Mouse (Mus musculus) forebrain, embryonic 14.5 days (tissue): ENCODE measurements at regions not wholly inside any gene's neighbourhood (a gene's known extent, or its start where the extent isn't known, plus 50 kb on each side); places are given as distances from the start of the nearest gene placed in this dataset.

Experiments
- ATAC-seq: fragments of 200-750 bp; cut with Nextera tagmentation; 2 replicates; pipeline ENCODE4 v1.8.0; 2017; ENCODE audit warnings: mild to moderate bottlenecking, moderate library complexity
- DNase-seq: peaks from one replicate; pipeline ENCODE4 v3.0.0-alpha.2; 2015; ENCODE audit warnings: low spot score
- H3K27ac ChIP-seq: fragments of 300-500 bp; sonication (generic); 2 replicates; pipeline ENCODE4 v1.5.1; 2014; ENCODE audit warnings: low read depth, mild to moderate bottlenecking, control low read depth, low read length, moderate library complexity
- H3K27me3 ChIP-seq: fragments of 300-500 bp; sonication (generic); replicated peaks from 2 replicates; pipeline ENCODE4 v1.6.1; 2014; ENCODE audit warnings: low read length, control low read depth, mixed read lengths; ENCODE audit not compliant: control insufficient read depth, insufficient read depth
- H3K36me3 ChIP-seq: fragments of 300-500 bp; sonication (generic); 2 replicates; pipeline ENCODE4 v1.6.1; 2014; ENCODE audit warnings: low read length, control low read depth; ENCODE audit not compliant: control insufficient read depth, insufficient read depth
- H3K4me1 ChIP-seq: fragments of 300-500 bp; sonication (generic); 2 replicates; pipeline ENCODE4 v1.6.1; 2014; ENCODE audit warnings: antibody characterized with exemption, low read length, control low read depth; ENCODE audit not compliant: control insufficient read depth, insufficient read depth
- H3K4me2 ChIP-seq: fragments of 300-500 bp; sonication (generic); 2 replicates; pipeline ENCODE4 v1.6.1; 2014; ENCODE audit warnings: mild to moderate bottlenecking, control low read depth, low read length
- H3K4me3 ChIP-seq: fragments of 300-500 bp; sonication (generic); 2 replicates; pipeline ENCODE4 v1.5.1; 2014; ENCODE audit warnings: low read depth, low read length, control low read depth
- H3K9ac ChIP-seq: fragments of 300-500 bp; sonication (generic); 2 replicates; pipeline ENCODE4 v1.6.1; 2014; ENCODE audit warnings: mild to moderate bottlenecking, low read length, control low read depth, moderate library complexity
- H3K9me3 ChIP-seq: fragments of 300-500 bp; sonication (generic); replicated peaks from 2 replicates; pipeline ENCODE4 v1.6.1; 2016; ENCODE audit warnings: low read length, control low read depth, mixed read lengths; ENCODE audit not compliant: control insufficient read depth
- WGBS: fragments of 180-500 bp; shearing (Covaris S2); extraction: QIAGEN DNeasy Blood & Tissue Kit; methylation state at CpG from one replicate; pipeline ENCODE4 v1.1.7; 2014; 5-methylcytosine and 5-hydroxymethylcytosine counted together

- Histone ChIP-seq H3K9ac (no peak overlapping the region), H3K4me2 (no peak overlapping the region), H3K27ac (no peak overlapping the region), H3K27me3 (no peaks in the 10 kb centered on the region), H3K9me3 (peaks cover 3% of the 10 kb centered on the region; the same call in 1 of the 2 replicates), H3K4me3 (no peak overlapping the region), H3K36me3 (no peaks in the 10 kb centered on the region), H3K4me1 (no peaks in the 10 kb centered on the region)
- ATAC-seq (no peak), DNase-seq (no peak)
- WGBS, result 87% methylated on average over 4 of the region's 4 CpGs
Measured at GRCm38 (mm10) chr15:87102211-87102610, 441.9 kb upstream of the Fam19a5 start.

- H3K36me3 ChIP-seq, result no peaks in the 10 kb centered on the region
- no peaks in the 10 kb centered on the region for H3K27me3 ChIP-seq
- peak; percentile 26; the same call in 1 of the 2 replicates for ATAC-seq
- H3K4me2 ChIP-seq, result no peak overlapping the region
- H3K9me3 ChIP-seq, result peaks cover 3% of the 10 kb centered on the region; the same call in 1 of the 2 replicates
- H3K4me1 ChIP-seq, result no peaks in the 10 kb centered on the region
- 74% methylated on average over 8 of the region's 8 CpGs for WGBS
- H3K4me3 ChIP-seq, result no peak overlapping the region
- peak; percentile 68 for DNase-seq
- no peak overlapping the region for H3K9ac ChIP-seq
- no peak overlapping the region for H3K27ac ChIP-seq
Measured at GRCm38 (mm10) chr15:87105951-87106350, 438.1 kb upstream of the Fam19a5 start.

- H3K27ac ChIP-seq, result no peak overlapping the region
- no peak overlapping the region for H3K4me3 ChIP-seq
- no peaks in the 10 kb centered on the region for H3K27me3 ChIP-seq
- H3K4me2 ChIP-seq, result no peak overlapping the region
- no peaks in the 10 kb centered on the region for H3K36me3 ChIP-seq
- no peak for ATAC-seq
- WGBS, result 76% methylated on average over 4 of the region's 4 CpGs
- no peak for DNase-seq
- H3K4me1 ChIP-seq, result no peaks in the 10 kb centered on the region
- peaks cover 3% of the 10 kb centered on the region; the same call in 1 of the 2 replicates for H3K9me3 ChIP-seq
- H3K9ac ChIP-seq, result no peak overlapping the region
Measured at GRCm38 (mm10) chr15:87107701-87108100, 436.4 kb upstream of the Fam19a5 start.

- H3K9me3 ChIP-seq, result peaks cover 3% of the 10 kb centered on the region; the same call in 1 of the 2 replicates
- DNase-seq (no peak), ATAC-seq (no peak)
- H3K27me3 ChIP-seq, result no peaks in the 10 kb centered on the region
- no peak overlapping the region for H3K4me3 ChIP-seq
- no peak overlapping the region for H3K9ac ChIP-seq
- 77% methylated on average over 7 of the region's 7 CpGs for WGBS
- H3K4me1 ChIP-seq, result no peaks in the 10 kb centered on the region
- H3K27ac ChIP-seq, result no peak overlapping the region
- H3K4me2 ChIP-seq, result no peak overlapping the region
- H3K36me3 ChIP-seq, result no peaks in the 10 kb centered on the region
Measured at GRCm38 (mm10) chr15:87108411-87108810, 435.7 kb upstream of the Fam19a5 start.

- Histone ChIP-seq H3K27ac (no peak overlapping the region), H3K27me3 (no peaks in the 10 kb centered on the region), H3K9ac (no peak overlapping the region), H3K36me3 (no peaks in the 10 kb centered on the region), H3K9me3 (no peaks in the 10 kb centered on the region), H3K4me2 (no peak overlapping the region), H3K4me3 (no peak overlapping the region), H3K4me1 (no peaks in the 10 kb centered on the region)
- WGBS, result 29% methylated on average over 4 of the region's 4 CpGs
- ATAC-seq (no peak), DNase-seq (no peak)
Measured at GRCm38 (mm10) chr15:87122656-87123055, 421.4 kb upstream of the Fam19a5 start.

- DNase-seq, result peak; percentile 48
- 79% methylated on average over 6 of the region's 6 CpGs for WGBS
- Histone ChIP-seq H3K27me3 (no peaks in the 10 kb centered on the region), H3K4me1 (no peaks in the 10 kb centered on the region), H3K36me3 (no peaks in the 10 kb centered on the region), H3K9ac (no peak overlapping the region), H3K9me3 (no peaks in the 10 kb centered on the region), H3K4me3 (no peak overlapping the region), H3K27ac (no peak overlapping the region), H3K4me2 (no peak overlapping the region)
- no peak for ATAC-seq
Measured at GRCm38 (mm10) chr15:87125427-87126148, 418.5 kb upstream of the Fam19a5 start.

GRCm38 (mm10) chr15:87138870-87139269, 405.2 kb upstream of the Fam19a5 start:
- no peaks in the 10 kb centered on the region for H3K36me3 ChIP-seq
- no peak overlapping the region for H3K4me2 ChIP-seq
- no peaks in the 10 kb centered on the region for H3K9me3 ChIP-seq
- H3K4me1 ChIP-seq, result no peaks in the 10 kb centered on the region
- no peak overlapping the region for H3K27ac ChIP-seq
- H3K9ac ChIP-seq, result no peak overlapping the region
- H3K4me3 ChIP-seq, result no peak overlapping the region
- DNase-seq (peak; percentile 11), ATAC-seq (no peak)
- no peaks in the 10 kb centered on the region for H3K27me3 ChIP-seq

- Histone ChIP-seq H3K9me3 (no peaks in the 10 kb centered on the region), H3K9ac (no peak overlapping the region), H3K27me3 (no peaks in the 10 kb centered on the region), H3K36me3 (no peaks in the 10 kb centered on the region), H3K4me3 (no peak overlapping the region), H3K4me2 (no peak overlapping the region), H3K27ac (no peak overlapping the region), H3K4me1 (no peaks in the 10 kb centered on the region)
- 90% methylated on average over 5 of the region's 5 CpGs for WGBS
- no peak for ATAC-seq
- no peak for DNase-seq
Measured at GRCm38 (mm10) chr15:87169136-87169535, 375.0 kb upstream of the Fam19a5 start.

GRCm38 (mm10) chr15:87170890-87171289, 373.2 kb upstream of the Fam19a5 start:
- DNase-seq (no peak), ATAC-seq (no peak)
- Histone ChIP-seq H3K9me3 (no peaks in the 10 kb centered on the region), H3K36me3 (no peaks in the 10 kb centered on the region), H3K4me1 (no peaks in the 10 kb centered on the region), H3K9ac (no peak overlapping the region), H3K4me3 (no peak overlapping the region), H3K4me2 (no peak overlapping the region), H3K27me3 (no peaks in the 10 kb centered on the region), H3K27ac (no peak overlapping the region)
- WGBS, result 93% methylated on average over 4 of the region's 4 CpGs
